Mouse (Mus musculus) liver (tissue): ENCODE results near the gene Rasd1.
A peak's percentile ranks its signal among the peaks of the same experiment; 100 is the strongest.

Experiments used
- DNase-seq: peaks from one replicate; pipeline ENCODE4 v3.0.0-alpha.2; 2020; ENCODE audit warnings: mixed read lengths

Gene Rasd1

GRCm38 (mm10) chr11:59964818-59965217 is at the start of gene Rasd1:
Gene Rasd1, minus strand, starts transcription at chr11:59964944.
- peak; percentile 86 for DNase-seq

DNA sequence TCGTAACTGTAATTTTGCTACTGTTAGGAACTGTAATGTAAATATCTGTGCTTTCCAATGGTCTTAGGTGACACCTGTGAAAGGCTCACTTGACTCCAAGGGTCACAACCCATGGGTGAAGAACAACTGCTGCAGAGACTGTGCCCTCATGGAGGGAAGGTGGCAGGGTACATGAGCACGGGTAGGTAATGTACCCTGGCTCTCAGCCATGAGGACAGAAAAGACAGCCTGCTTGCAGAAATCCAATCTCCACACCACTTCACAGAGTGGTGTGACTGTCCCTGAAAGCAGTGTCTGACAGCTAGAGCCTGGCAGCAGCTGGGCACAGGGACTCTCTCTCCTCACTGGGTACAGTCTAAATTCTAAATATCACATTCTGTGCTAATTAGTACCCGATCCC is 46.8 kb upstream of the Rasd1 start:
- DNase-seq: no peak

- DNase-seq: no peak
Observed at GRCm38 (mm10) chr11:60009451-60009850, 44.7 kb upstream of the Rasd1 start.

DNA sequence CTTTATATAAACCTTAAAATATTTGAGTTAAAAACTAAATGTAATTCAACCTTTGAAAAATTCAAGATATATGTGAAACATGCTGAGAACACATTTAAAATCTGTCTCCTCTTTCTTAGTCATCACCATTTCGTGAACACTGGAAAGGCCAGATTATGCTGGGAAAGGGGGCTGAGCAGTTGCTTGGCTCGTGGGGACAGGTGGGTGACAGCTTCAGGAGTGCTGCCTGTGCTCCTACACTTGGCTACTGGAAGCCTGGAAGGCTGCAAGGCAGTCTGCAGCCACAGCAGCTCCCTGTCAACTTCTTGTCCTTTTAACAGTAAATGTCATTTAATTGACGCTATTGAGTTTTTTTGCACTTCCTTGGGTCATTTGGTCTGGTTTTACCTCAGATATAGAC is 41.1 kb upstream of the Rasd1 start:
- no peak for DNase-seq

DNA sequence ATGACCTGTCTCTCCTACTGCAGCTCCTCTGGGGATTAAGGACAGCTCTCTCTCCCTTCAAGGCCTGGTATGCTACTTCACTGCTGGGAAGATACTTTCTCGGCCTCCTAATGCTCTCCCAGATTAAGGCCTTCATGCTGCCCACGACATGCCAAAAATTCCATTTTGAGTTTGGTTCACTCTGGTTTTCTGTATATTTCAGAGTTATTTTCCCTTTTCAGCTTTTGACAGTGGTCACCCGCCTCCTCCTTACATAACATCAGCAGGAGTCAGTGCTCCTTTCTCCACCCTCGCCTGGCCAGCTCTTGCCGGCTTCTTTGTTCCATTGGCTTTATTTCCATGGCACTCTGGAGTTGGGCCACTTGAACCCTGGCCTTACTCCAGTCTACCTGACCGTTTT is 40.0 kb upstream of the Rasd1 start:
- no peak for DNase-seq

- DNase-seq: no peak
Observed at GRCm38 (mm10) chr11:60003811-60004210, 39.1 kb upstream of the Rasd1 start.

DNA sequence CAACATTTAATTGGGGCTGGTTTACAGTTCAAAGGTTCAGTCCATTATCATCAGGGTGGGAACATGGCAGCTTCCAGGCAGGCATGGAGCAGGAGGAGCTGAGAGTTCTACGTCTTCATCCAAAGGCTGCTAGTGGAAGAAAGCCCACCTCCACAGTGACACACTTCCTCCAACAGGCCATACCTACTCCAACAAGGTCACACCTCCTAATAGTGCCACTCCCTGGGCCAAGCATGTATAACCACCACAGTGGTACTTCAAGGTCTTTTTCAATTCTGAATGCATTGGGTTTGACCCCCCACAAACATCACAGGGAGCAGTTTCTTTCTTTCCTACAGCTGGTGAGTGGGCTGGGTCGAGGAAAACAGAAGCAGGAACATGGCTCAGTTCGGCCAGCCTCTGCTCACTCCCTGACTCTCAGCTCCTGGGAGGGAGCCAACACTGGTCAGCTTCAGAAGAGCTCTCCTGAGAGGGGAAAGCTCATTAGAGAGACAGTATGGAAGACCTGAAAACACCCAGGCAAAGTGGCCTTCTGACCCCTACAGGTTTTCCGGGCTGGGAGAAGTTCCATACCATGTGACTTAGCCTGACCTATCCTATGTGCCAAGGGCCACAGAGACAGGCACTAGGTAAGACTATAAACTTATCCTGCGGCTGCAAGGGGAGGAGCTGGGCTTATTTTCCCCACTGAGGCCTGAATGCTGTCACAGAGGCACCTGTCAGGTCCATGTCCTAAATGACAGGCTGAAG is 36.7 kb upstream of the Rasd1 start:
- DNase-seq: no peak

DNA sequence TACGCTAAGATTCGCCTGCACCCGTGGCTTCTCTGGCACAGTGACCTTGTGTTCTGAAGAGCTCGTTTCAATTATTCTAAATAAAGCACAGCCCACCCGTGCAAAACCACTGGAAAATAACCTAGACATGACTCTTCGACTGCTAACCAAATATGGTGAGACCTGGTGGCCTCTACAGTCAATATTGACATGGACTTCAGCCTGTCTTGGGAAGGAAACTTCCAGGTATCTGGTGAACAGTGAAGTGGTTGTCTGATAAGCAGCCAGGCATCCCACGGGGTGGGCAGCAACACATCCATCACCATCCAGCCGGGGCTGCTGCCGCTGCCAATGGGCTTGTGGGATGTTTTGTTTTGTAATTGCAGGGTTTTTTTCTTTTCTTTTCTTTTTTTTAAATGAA is 29.6 kb upstream of the Rasd1 start:
- DNase-seq: no peak

- no peak for DNase-seq
Observed at GRCm38 (mm10) chr11:59991365-59991764, 26.6 kb upstream of the Rasd1 start.

DNA sequence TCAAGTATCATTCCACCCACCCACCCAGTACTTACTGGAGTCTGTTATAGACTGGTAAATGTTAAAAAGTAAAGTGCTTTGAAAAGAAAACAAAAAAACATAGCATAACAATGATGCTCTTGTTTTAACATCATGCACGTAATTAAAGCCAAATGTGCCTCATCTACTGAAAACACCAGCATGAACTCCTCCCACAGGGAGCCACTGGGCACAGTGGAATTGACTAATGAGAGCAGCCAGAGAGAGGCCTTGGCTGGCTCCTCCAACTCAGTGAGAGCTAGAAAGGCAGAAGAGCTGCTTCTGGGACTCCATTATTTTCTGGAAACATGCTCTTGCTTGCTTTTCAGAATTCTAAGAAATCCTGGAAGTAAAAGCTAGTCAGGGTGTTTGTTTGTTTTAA is 24.7 kb upstream of the Rasd1 start:
- no peak for DNase-seq

- DNase-seq: no peak
Observed at GRCm38 (mm10) chr11:59977831-59978230, 13.1 kb upstream of the Rasd1 start.

- DNase-seq: no peak
Observed at GRCm38 (mm10) chr11:59975241-59975640, 10.5 kb upstream of the Rasd1 start.

DNA sequence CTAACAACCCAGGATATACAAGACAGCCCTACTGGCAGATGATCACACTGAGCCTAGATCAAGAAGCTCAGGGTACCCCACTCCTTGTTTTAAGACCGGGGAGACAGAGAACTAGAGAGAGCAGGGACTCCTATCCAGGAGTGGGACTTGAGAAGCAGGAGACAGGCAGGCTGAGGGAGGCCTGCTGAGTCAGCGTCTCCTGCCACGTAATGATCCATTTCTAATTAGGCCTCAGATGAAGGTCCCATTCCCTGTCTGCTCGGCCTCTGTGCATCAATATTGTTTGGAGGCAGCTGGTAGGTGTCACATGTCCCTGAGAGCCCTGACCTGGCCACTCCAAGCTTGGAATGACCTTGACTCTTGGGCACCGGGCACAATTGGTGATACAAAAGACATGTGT is 8.6 kb upstream of the Rasd1 start:
- no peak for DNase-seq

DNA sequence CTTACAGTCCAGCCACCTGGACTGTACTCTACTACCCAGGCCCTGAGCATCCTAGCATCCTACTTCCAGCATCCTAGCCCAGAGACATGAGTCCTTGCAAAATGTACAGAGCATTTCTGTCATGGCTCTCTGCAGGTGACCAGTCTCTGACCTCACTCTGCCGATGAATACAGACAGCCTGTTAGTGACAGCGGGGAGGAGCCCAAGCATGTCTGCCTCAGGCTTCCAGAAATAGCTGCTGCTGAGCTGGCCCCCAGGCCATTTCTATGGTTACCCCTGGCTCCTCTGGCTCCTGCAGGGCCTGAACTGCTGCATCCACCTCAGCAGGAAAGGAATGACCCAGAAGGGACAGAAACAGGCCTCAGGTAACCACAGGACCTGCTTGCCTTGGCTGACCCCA is 6.9 kb upstream of the Rasd1 start:
- DNase-seq: no peak

GRCm38 (mm10) chr11:59970780-59971179 is 6.0 kb upstream of the Rasd1 start:
- no peak for DNase-seq

- DNase-seq: no peak
Observed at GRCm38 (mm10) chr11:59967765-59968164, 3.0 kb upstream of the Rasd1 start.

DNA sequence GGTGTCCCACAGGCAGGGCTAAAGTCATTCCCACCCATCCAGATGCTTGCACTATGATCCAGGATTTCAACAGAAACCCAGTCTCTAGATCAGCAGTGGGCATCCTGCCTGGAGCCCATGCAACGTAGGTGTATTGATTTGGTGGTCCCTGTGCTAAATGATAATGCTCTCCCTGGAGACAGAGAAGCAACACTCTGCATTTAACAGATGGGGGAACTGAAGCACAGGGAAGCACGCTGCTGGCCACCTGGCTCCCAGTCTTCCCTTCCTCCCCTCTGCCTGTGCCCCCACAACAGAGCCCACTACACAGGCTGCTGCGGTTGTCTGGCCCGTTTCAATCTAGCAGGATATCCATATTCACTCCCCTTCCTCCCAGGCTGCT is 1.3 kb upstream of the Rasd1 start:
- no peak for DNase-seq

GRCm38 (mm10) chr11:59965227-59966101 is 720 bp upstream of the Rasd1 start:
- DNase-seq: peak; percentile 71

DNA sequence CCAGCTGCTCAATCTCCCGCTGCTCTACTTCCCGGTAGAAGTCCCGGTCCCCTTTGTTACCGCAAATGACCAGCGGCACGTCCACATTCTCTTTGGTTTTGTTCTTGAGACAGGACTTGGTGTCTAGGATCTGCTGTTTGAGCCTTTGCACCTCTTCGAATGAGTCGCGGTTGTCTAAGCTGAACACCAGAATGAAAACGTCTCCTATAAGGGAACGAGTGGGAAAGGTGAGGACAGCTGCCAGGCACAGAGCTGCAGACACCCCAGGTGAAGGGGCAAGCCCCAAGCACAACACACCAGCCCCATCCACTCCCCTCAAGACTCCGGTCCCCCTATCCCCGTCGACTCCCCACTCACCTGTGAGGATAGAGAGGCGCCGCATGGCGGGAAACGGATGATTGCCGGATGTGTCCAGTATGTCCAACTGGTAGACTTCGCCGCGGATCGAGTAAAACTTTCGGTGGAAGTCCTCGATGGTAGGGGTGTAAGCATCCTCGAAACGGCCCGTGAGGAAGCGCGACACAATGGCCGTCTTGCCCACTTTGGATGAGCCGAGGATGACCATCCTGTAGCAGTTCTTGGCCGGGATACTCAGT is 483 bp downstream of the Rasd1 start:
- no peak for DNase-seq

GRCm38 (mm10) chr11:59963364-59964162 is 1.2 kb downstream of the Rasd1 start:
- DNase-seq: no peak

- no peak for DNase-seq
Observed at GRCm38 (mm10) chr11:59962590-59962989, 2.2 kb downstream of the Rasd1 start.

GRCm38 (mm10) chr11:59961338-59961875 is 3.3 kb downstream of the Rasd1 start:
- DNase-seq: no peak
